In genomic region chr17:86966040-86966439, GRCm38 (mm10) we compare ENCODE assay signal across 28 mouse cellular contexts. TPM values are rescaled to one million over a fixed set of nuclear protein-coding genes. Genes with fewer than 3 reads are reported as not detected.
DNase-seq lines count a peak whose midpoint lies in the region; ATAC-seq and TF ChIP-seq lines count a peak whose summit lies in the region.
"Had no signal": no experiment of that assay in that cellular context is flagged by ENCODE, and none has a peak within 500 bp of the region (broad histone marks: within the 10 kb centered on the region; RNA-seq: fewer than 3 reads in every experiment).

No protein-coding gene starts in this region.

- no peaks in the 10 kb centered on the region for H3K9me3 ChIP-seq in embryonic facial prominence, embryonic 14.5 days (ENCODE audit: control insufficient read depth, low read length)
- H3K9me3 ChIP-seq in embryonic facial prominence, embryonic 10.5 days = no peaks in the 10 kb centered on the region
- H3K9me3 ChIP-seq in heart, embryonic 15.5 days (replicated peaks) = no peaks in the 10 kb centered on the region
- no peaks in the 10 kb centered on the region for H3K9me3 ChIP-seq in hindbrain, postnatal 0 days (ENCODE audit: low read length)
- H3K9me3 ChIP-seq in hindbrain, embryonic 14.5 days (ENCODE audit: control insufficient read depth, low read length) = no peaks in the 10 kb centered on the region
- no peaks in the 10 kb centered on the region for H3K9me3 ChIP-seq in midbrain, postnatal 0 days (ENCODE audit: low read length)
- H3K9me3 ChIP-seq in midbrain, embryonic 11.5 days (ENCODE audit: control insufficient read depth, low read length) = no peaks in the 10 kb centered on the region
- H3K9me3 ChIP-seq: embryonic facial prominence, embryonic 12.5 days; forebrain, embryonic 12.5 days; heart, embryonic 12.5 days; hindbrain, embryonic 12.5 days had no signal

- H3K4me3 ChIP-seq in embryonic facial prominence, embryonic 14.5 days (ENCODE audit: low read depth, low read length) = no peak overlapping the region
- H3K4me3 ChIP-seq in embryonic facial prominence, embryonic 10.5 days = no peak overlapping the region
- no peak overlapping the region for H3K4me3 ChIP-seq in heart, embryonic 15.5 days
- no peak overlapping the region for H3K4me3 ChIP-seq in heart, adult 2 months
- no peak overlapping the region for H3K4me3 ChIP-seq in hindbrain, postnatal 0 days (ENCODE audit: low read length)
- H3K4me3 ChIP-seq in hindbrain, embryonic 14.5 days (replicated peaks; ENCODE audit: low read length) = no peak overlapping the region
- H3K4me3 ChIP-seq in midbrain, postnatal 0 days (ENCODE audit: low read depth, low read length) = no peak overlapping the region
- no peak overlapping the region for H3K4me3 ChIP-seq in midbrain, embryonic 11.5 days (ENCODE audit: low read depth, low read length)
- H3K4me3 ChIP-seq: embryonic facial prominence, embryonic 12.5 days; forebrain, embryonic 12.5 days; hindbrain, embryonic 12.5 days had no signal

- H3K27me3 ChIP-seq in embryonic facial prominence, embryonic 14.5 days (replicated peaks; ENCODE audit: control insufficient read depth, insufficient read depth, low read length) = no peaks in the 10 kb centered on the region
- no peaks in the 10 kb centered on the region; the same call in 1 of the 2 replicates for H3K27me3 ChIP-seq in embryonic facial prominence, embryonic 10.5 days (replicated peaks; ENCODE audit: low read depth, poor library complexity, severe bottlenecking)
- H3K27me3 ChIP-seq in heart, embryonic 15.5 days = no peaks in the 10 kb centered on the region
- H3K27me3 ChIP-seq in heart, adult 2 months (ENCODE audit: control insufficient read depth, insufficient read depth, low read length) = no peaks in the 10 kb centered on the region
- H3K27me3 ChIP-seq in hindbrain, postnatal 0 days (ENCODE audit: insufficient read depth, low read length) = no peaks in the 10 kb centered on the region
- H3K27me3 ChIP-seq in hindbrain, embryonic 14.5 days (ENCODE audit: control insufficient read depth, insufficient read depth, low read length) = no peaks in the 10 kb centered on the region
- no peaks in the 10 kb centered on the region for H3K27me3 ChIP-seq in midbrain, postnatal 0 days (ENCODE audit: insufficient read depth, low read length)
- H3K27me3 ChIP-seq in midbrain, embryonic 11.5 days (ENCODE audit: control insufficient read depth, insufficient read depth, low read length) = no peaks in the 10 kb centered on the region
- H3K27me3 ChIP-seq: embryonic facial prominence, embryonic 12.5 days; forebrain, embryonic 12.5 days; heart, embryonic 12.5 days; hindbrain, embryonic 12.5 days had no signal

- WGBS in embryonic facial prominence, embryonic 14.5 days = 80% methylated on average over 10 of the region's 10 CpGs
- 90% methylated on average over 10 of the region's 10 CpGs for WGBS in embryonic facial prominence, embryonic 10.5 days
- WGBS in heart, embryonic 15.5 days = 68% methylated on average over 10 of the region's 10 CpGs
- 71% methylated on average over 10 of the region's 10 CpGs for WGBS in heart, adult 2 months
- WGBS in hindbrain, postnatal 0 days = 76% methylated on average over 10 of the region's 10 CpGs
- WGBS in hindbrain, embryonic 14.5 days = 83% methylated on average over 10 of the region's 10 CpGs
- WGBS in midbrain, postnatal 0 days = 82% methylated on average over 10 of the region's 10 CpGs
- 86% methylated on average over 10 of the region's 10 CpGs for WGBS in midbrain, embryonic 11.5 days

- intact Hi-C loops in heart, adult 2 months (cut with DNase I) = loop anchor here (10.0 kb wide), 1 partner anchor 479 kb away; the partner anchor contains the start of gene Calm2

- H3K9ac ChIP-seq in embryonic facial prominence, embryonic 14.5 days (ENCODE audit: low read depth, low read length) = no peak overlapping the region
- no peak overlapping the region for H3K9ac ChIP-seq in heart, embryonic 15.5 days
- H3K9ac ChIP-seq in heart, adult 2 months (ENCODE audit: low read depth, low read length) = no peak overlapping the region
- H3K9ac ChIP-seq in hindbrain, postnatal 0 days (replicated peaks; ENCODE audit: low read length) = no peak overlapping the region
- H3K9ac ChIP-seq in hindbrain, embryonic 14.5 days = no peak overlapping the region
- H3K9ac ChIP-seq in midbrain, postnatal 0 days (replicated peaks; ENCODE audit: low read length, poor library complexity, severe bottlenecking) = no peak overlapping the region
- H3K9ac ChIP-seq in midbrain, embryonic 11.5 days (ENCODE audit: low read length) = no peak overlapping the region
- H3K9ac ChIP-seq: embryonic facial prominence, embryonic 12.5 days; forebrain, embryonic 12.5 days; hindbrain, embryonic 12.5 days had no signal

- no peak for ATAC-seq in embryonic facial prominence, embryonic 14.5 days (ENCODE audit: low read depth)
- no peak for ATAC-seq in heart, embryonic 15.5 days (replicated peaks; ENCODE audit: insufficient number of reproducible peaks, insufficient read depth, low FRiP score, low read depth)
- no peak for ATAC-seq in hindbrain, postnatal 0 days
- ATAC-seq in hindbrain, embryonic 14.5 days (ENCODE audit: low FRiP score) = no peak
- no peak for ATAC-seq in midbrain, postnatal 0 days (ENCODE audit: low FRiP score)
- no peak for ATAC-seq in midbrain, embryonic 11.5 days (ENCODE audit: low FRiP score)
- ATAC-seq: CD4-positive, CD25-positive, alpha-beta regulatory T cell, adult 4 months; forebrain, embryonic 16.5 days; inflammation-experienced regulatory T-cells, adult 6 months; intestine, postnatal 0 days had no signal

- TF ChIP-seq POLR2A in heart, adult 2 months (IDR thresholded peaks at IDR 0.05; ENCODE audit: insufficient read depth, low read depth, low read length) = no peak

- H3K4me2 ChIP-seq in embryonic facial prominence, embryonic 14.5 days (ENCODE audit: low read depth, low read length) = peak overlapping the region; percentile 67; the same call in 1 of the 2 replicates
- H3K4me2 ChIP-seq in heart, embryonic 15.5 days = 0 out of 2 replicates have a peak overlapping the region, but pooled peaks have one; percentile 69
- peak overlapping the region; percentile 87 for H3K4me2 ChIP-seq in hindbrain, postnatal 0 days (ENCODE audit: low read depth, low read length)
- H3K4me2 ChIP-seq in hindbrain, embryonic 14.5 days (replicated peaks) = no peak overlapping the region
- H3K4me2 ChIP-seq in midbrain, postnatal 0 days (ENCODE audit: low read depth, low read length, poor library complexity, severe bottlenecking) = peak overlapping the region; percentile 94; the same call in 1 of the 2 replicates
- no peak overlapping the region for H3K4me2 ChIP-seq in midbrain, embryonic 11.5 days
- H3K4me2 ChIP-seq: forebrain, embryonic 12.5 days; hindbrain, embryonic 12.5 days had no signal

- peaks cover 34% of the 10 kb centered on the region for H3K4me1 ChIP-seq in embryonic facial prominence, embryonic 14.5 days (ENCODE audit: control insufficient read depth, insufficient read depth, low read length)
- H3K4me1 ChIP-seq in embryonic facial prominence, embryonic 10.5 days = peaks cover 55% of the 10 kb centered on the region
- peaks cover 74% of the 10 kb centered on the region for H3K4me1 ChIP-seq in heart, embryonic 15.5 days (replicated peaks)
- peaks cover 18% of the 10 kb centered on the region for H3K4me1 ChIP-seq in heart, adult 2 months (ENCODE audit: control insufficient read depth, insufficient read depth, low read length)
- H3K4me1 ChIP-seq in hindbrain, postnatal 0 days (ENCODE audit: insufficient read depth, low read length) = peaks cover 28% of the 10 kb centered on the region
- H3K4me1 ChIP-seq in hindbrain, embryonic 14.5 days (replicated peaks; ENCODE audit: control insufficient read depth, insufficient read depth, low read length) = peaks cover 28% of the 10 kb centered on the region
- peaks cover 13% of the 10 kb centered on the region for H3K4me1 ChIP-seq in midbrain, postnatal 0 days (ENCODE audit: insufficient read depth, low read length)
- peaks cover 16% of the 10 kb centered on the region for H3K4me1 ChIP-seq in midbrain, embryonic 11.5 days (ENCODE audit: control insufficient read depth, insufficient read depth, low read length)

- no peak for TF ChIP-seq EP300 in heart, adult 2 months (IDR thresholded peaks at IDR 0.05; ENCODE audit: insufficient read depth, low read depth, low read length)

- H3K36me3 ChIP-seq in embryonic facial prominence, embryonic 14.5 days (ENCODE audit: control insufficient read depth, insufficient read depth, low read length) = peaks cover 12% of the 10 kb centered on the region
- H3K36me3 ChIP-seq in embryonic facial prominence, embryonic 10.5 days (replicated peaks) = peaks cover 43% of the 10 kb centered on the region
- peaks cover 10% of the 10 kb centered on the region; the same call in 1 of the 2 replicates for H3K36me3 ChIP-seq in heart, embryonic 15.5 days
- H3K36me3 ChIP-seq in heart, adult 2 months (ENCODE audit: control insufficient read depth, insufficient read depth, low read length) = peaks cover 7% of the 10 kb centered on the region; the same call in 1 of the 2 replicates
- H3K36me3 ChIP-seq in hindbrain, postnatal 0 days (ENCODE audit: insufficient read depth, low read length) = no peaks in the 10 kb centered on the region; the same call in 1 of the 2 replicates
- no peaks in the 10 kb centered on the region for H3K36me3 ChIP-seq in hindbrain, embryonic 14.5 days (replicated peaks; ENCODE audit: control insufficient read depth, insufficient read depth)
- H3K36me3 ChIP-seq in midbrain, postnatal 0 days (ENCODE audit: insufficient read depth, low read length) = no peaks in the 10 kb centered on the region; the same call in 1 of the 2 replicates
- no peaks in the 10 kb centered on the region for H3K36me3 ChIP-seq in midbrain, embryonic 11.5 days (ENCODE audit: control insufficient read depth, insufficient read depth, low read length)
- H3K36me3 ChIP-seq: G1E; hindbrain, embryonic 12.5 days had no signal

- DNase-seq in embryonic facial prominence, embryonic 14.5 days (ENCODE audit: low spot score) = no peak
- DNase-seq in embryonic facial prominence, embryonic 10.5 days (ENCODE audit: low spot score) = no peak
- no peak for DNase-seq in heart, adult 2 months
- DNase-seq in hindbrain, postnatal 0 days (ENCODE audit: low spot score) = no peak
- no peak for DNase-seq in hindbrain, embryonic 14.5 days (ENCODE audit: low spot score)
- DNase-seq in midbrain, postnatal 0 days (ENCODE audit: low spot score) = no peak
- no peak for DNase-seq in midbrain, embryonic 11.5 days (ENCODE audit: low spot score, missing footprints)
- DNase-seq: adrenal gland, adult 8-10 months; adrenal gland, postnatal 36 days; B cell, adult 2 months; cerebellum, adult 2 months; cerebellum, postnatal 10 days; embryo, embryonic 11 days; gastrocnemius, postnatal 25 days; heart, postnatal 14 days had no signal

- no peak overlapping the region for H3K27ac ChIP-seq in embryonic facial prominence, embryonic 14.5 days (replicated peaks; ENCODE audit: low read depth, low read length)
- no peak overlapping the region for H3K27ac ChIP-seq in embryonic facial prominence, embryonic 10.5 days (replicated peaks)
- H3K27ac ChIP-seq in heart, embryonic 15.5 days = no peak overlapping the region
- no peak overlapping the region for H3K27ac ChIP-seq in heart, adult 2 months
- no peak overlapping the region for H3K27ac ChIP-seq in hindbrain, postnatal 0 days
- no peak overlapping the region for H3K27ac ChIP-seq in hindbrain, embryonic 14.5 days
- no peak overlapping the region for H3K27ac ChIP-seq in midbrain, postnatal 0 days (ENCODE audit: low read depth, low read length)
- H3K27ac ChIP-seq in midbrain, embryonic 11.5 days (ENCODE audit: low read depth, low read length) = no peak overlapping the region
- H3K27ac ChIP-seq: forebrain, embryonic 12.5 days; hindbrain, embryonic 12.5 days had no signal

- TF ChIP-seq CTCF in heart, adult 2 months (IDR thresholded peaks at IDR 0.05) = no peak
- no peak for TF ChIP-seq CTCF in hindbrain, postnatal 0 days (IDR thresholded peaks at IDR 0.05; ENCODE audit: low read depth)
- TF ChIP-seq CTCF in midbrain, postnatal 0 days (IDR thresholded peaks at IDR 0.05) = no peak; the same call in 1 of the 2 replicates

- H3K79me2 ChIP-seq in heart, adult 2 months (replicated peaks; ENCODE audit: control insufficient read depth, insufficient read depth, low read length) = peaks cover 2% of the 10 kb centered on the region

RNA-seq across cellular contexts. Expression of gene Rhoq, which starts 3.2 kb away (rescaled TPM):
- polyA plus RNA-seq in embryonic facial prominence, embryonic 14.5 days (2014; fragmentation: Nextera tagmentation; extraction: Ambion mirVana) = 36.9 and 37.8 TPM in 2 replicates
- polyA plus RNA-seq in embryonic facial prominence, embryonic 10.5 days (2016; fragmentation: Nextera tagmentation; extraction: Ambion mirVana) = 11.9 and 13.1 TPM in 2 replicates
- 19.8 and 20.9 TPM in 2 replicates for polyA plus RNA-seq in heart, embryonic 15.5 days (2015; fragmentation: Nextera tagmentation; extraction: Ambion mirVana)
- total RNA-seq in heart, adult 2 months (2021) = 100 to 1,000 TPM; 119 to 138 TPM
- polyA plus RNA-seq in heart, adult 2 months (2012; rRNA removed) = 70.7 and 118 TPM in 2 replicates
- 24.1 and 51.7 TPM in 2 replicates for total RNA-seq in hindbrain, postnatal 0 days (2014; rRNA removed)
- polyA plus RNA-seq in hindbrain, postnatal 0 days (2015; fragmentation: Nextera tagmentation; extraction: Ambion mirVana) = 5.9 and 6.7 TPM in 2 replicates
- polyA plus RNA-seq in hindbrain, embryonic 14.5 days (2014; fragmentation: Nextera tagmentation; extraction: Ambion mirVana) = 10.7 and 11.5 TPM in 2 replicates
- 23.1 and 26.3 TPM in 2 replicates for total RNA-seq in midbrain, postnatal 0 days (2014; rRNA removed)
- 4.3 and 5.1 TPM in 2 replicates for polyA plus RNA-seq in midbrain, postnatal 0 days (2015; fragmentation: Nextera tagmentation; extraction: Ambion mirVana)
- 11.8 and 12.3 TPM in 2 replicates for polyA plus RNA-seq in midbrain, embryonic 11.5 days (2014; fragmentation: Nextera tagmentation; extraction: Ambion mirVana)

RNA-seq across cellular contexts. Expression of gene Atp6v1e2, which starts 18.3 kb away (rescaled TPM):
- not detected in 2 replicates for polyA plus RNA-seq in embryonic facial prominence, embryonic 14.5 days (2014; fragmentation: Nextera tagmentation; extraction: Ambion mirVana)
- not detected in 2 replicates for polyA plus RNA-seq in embryonic facial prominence, embryonic 10.5 days (2016; fragmentation: Nextera tagmentation; extraction: Ambion mirVana)
- 0.13 TPM in 1 of 2 replicates, not detected in the other for polyA plus RNA-seq in heart, embryonic 15.5 days (2015; fragmentation: Nextera tagmentation; extraction: Ambion mirVana)
- not detected for total RNA-seq in heart, adult 2 months (2021)
- polyA plus RNA-seq in heart, adult 2 months (2012; rRNA removed) = not detected in 2 replicates
- total RNA-seq in hindbrain, postnatal 0 days (2014; rRNA removed) = not detected in 2 replicates
- polyA plus RNA-seq in hindbrain, postnatal 0 days (2015; fragmentation: Nextera tagmentation; extraction: Ambion mirVana) = 0.24 TPM in 1 of 2 replicates, not detected in the other
- polyA plus RNA-seq in hindbrain, embryonic 14.5 days (2014; fragmentation: Nextera tagmentation; extraction: Ambion mirVana) = not detected in 2 replicates
- total RNA-seq in midbrain, postnatal 0 days (2014; rRNA removed) = not detected in 2 replicates
- 0.33 TPM in 1 of 2 replicates, not detected in the other for polyA plus RNA-seq in midbrain, postnatal 0 days (2015; fragmentation: Nextera tagmentation; extraction: Ambion mirVana)
- 0.14 TPM in 1 of 2 replicates, not detected in the other for polyA plus RNA-seq in midbrain, embryonic 11.5 days (2014; fragmentation: Nextera tagmentation; extraction: Ambion mirVana)
- total RNA-seq: adrenal gland, adult 8-10 months; adrenal gland, postnatal 36 days; common myeloid progenitor, adult 5-6 weeks; G1E; gastrocnemius, postnatal 25 days; granulocyte monocyte progenitor cell, adult 5-6 weeks; heart, postnatal 14 days had no signal
- polyA plus RNA-seq: CD4-positive, CD25-positive, alpha-beta regulatory T cell, adult 4 months; cerebellum, adult 2 months; embryonic facial prominence, embryonic 12.5 days; forebrain, embryonic 12.5 days; forebrain, embryonic 16.5 days; G1E; heart, embryonic 12.5 days; hindbrain, embryonic 12.5 days; inflammation-experienced regulatory T-cells, adult 6 months; intestine, postnatal 0 days had no signal

RNA-seq across cellular contexts. Expression of gene Tmem247, which starts 48.9 kb away (rescaled TPM):
- polyA plus RNA-seq in embryonic facial prominence, embryonic 14.5 days (2014; fragmentation: Nextera tagmentation; extraction: Ambion mirVana) = not detected in 2 replicates
- polyA plus RNA-seq in embryonic facial prominence, embryonic 10.5 days (2016; fragmentation: Nextera tagmentation; extraction: Ambion mirVana) = not detected in 2 replicates
- polyA plus RNA-seq in heart, embryonic 15.5 days (2015; fragmentation: Nextera tagmentation; extraction: Ambion mirVana) = not detected in 2 replicates
- not detected for total RNA-seq in heart, adult 2 months (2021)
- 0.26 TPM in 1 of 2 replicates, not detected in the other for polyA plus RNA-seq in heart, adult 2 months (2012; rRNA removed)
- total RNA-seq in hindbrain, postnatal 0 days (2014; rRNA removed) = not detected in 2 replicates
- polyA plus RNA-seq in hindbrain, postnatal 0 days (2015; fragmentation: Nextera tagmentation; extraction: Ambion mirVana) = not detected in 2 replicates
- not detected in 2 replicates for polyA plus RNA-seq in hindbrain, embryonic 14.5 days (2014; fragmentation: Nextera tagmentation; extraction: Ambion mirVana)
- not detected in 2 replicates for total RNA-seq in midbrain, postnatal 0 days (2014; rRNA removed)
- polyA plus RNA-seq in midbrain, postnatal 0 days (2015; fragmentation: Nextera tagmentation; extraction: Ambion mirVana) = not detected in 2 replicates
- not detected in 2 replicates for polyA plus RNA-seq in midbrain, embryonic 11.5 days (2014; fragmentation: Nextera tagmentation; extraction: Ambion mirVana)
- total RNA-seq: adrenal gland, adult 8-10 months; adrenal gland, postnatal 36 days; common myeloid progenitor, adult 5-6 weeks; G1E; gastrocnemius, postnatal 25 days; granulocyte monocyte progenitor cell, adult 5-6 weeks; heart, postnatal 14 days had no signal
- polyA plus RNA-seq: CD4-positive, CD25-positive, alpha-beta regulatory T cell, adult 4 months; cerebellum, adult 2 months; embryonic facial prominence, embryonic 12.5 days; forebrain, embryonic 12.5 days; forebrain, embryonic 16.5 days; frontal cortex, adult 2 months; G1E; heart, embryonic 12.5 days; hindbrain, embryonic 12.5 days; inflammation-experienced regulatory T-cells, adult 6 months; intestine, postnatal 0 days had no signal

RNA-seq across cellular contexts. Expression of gene Pigf, which starts 59.2 kb away (rescaled TPM):
- polyA plus RNA-seq in embryonic facial prominence, embryonic 14.5 days (2014; fragmentation: Nextera tagmentation; extraction: Ambion mirVana) = 25.3 and 26.0 TPM in 2 replicates
- polyA plus RNA-seq in embryonic facial prominence, embryonic 10.5 days (2016; fragmentation: Nextera tagmentation; extraction: Ambion mirVana) = 42.4 and 45.1 TPM in 2 replicates
- 15.1 and 15.4 TPM in 2 replicates for polyA plus RNA-seq in heart, embryonic 15.5 days (2015; fragmentation: Nextera tagmentation; extraction: Ambion mirVana)
- 1 to 10 TPM; 3.4 to 5.2 TPM for total RNA-seq in heart, adult 2 months (2021)
- 2.4 and 4.0 TPM in 2 replicates for polyA plus RNA-seq in heart, adult 2 months (2012; rRNA removed)
- total RNA-seq in hindbrain, postnatal 0 days (2014; rRNA removed) = 12.8 and 15.7 TPM in 2 replicates
- polyA plus RNA-seq in hindbrain, postnatal 0 days (2015; fragmentation: Nextera tagmentation; extraction: Ambion mirVana) = 31.3 and 33.3 TPM in 2 replicates
- 35.4 and 35.5 TPM in 2 replicates for polyA plus RNA-seq in hindbrain, embryonic 14.5 days (2014; fragmentation: Nextera tagmentation; extraction: Ambion mirVana)
- 21.6 and 22.0 TPM in 2 replicates for total RNA-seq in midbrain, postnatal 0 days (2014; rRNA removed)
- 29.4 and 31.3 TPM in 2 replicates for polyA plus RNA-seq in midbrain, postnatal 0 days (2015; fragmentation: Nextera tagmentation; extraction: Ambion mirVana)
- polyA plus RNA-seq in midbrain, embryonic 11.5 days (2014; fragmentation: Nextera tagmentation; extraction: Ambion mirVana) = 48.5 and 50.2 TPM in 2 replicates

RNA-seq across cellular contexts. Expression of gene Cript, which starts 59.3 kb away (rescaled TPM):
- 111 and 118 TPM in 2 replicates for polyA plus RNA-seq in embryonic facial prominence, embryonic 14.5 days (2014; fragmentation: Nextera tagmentation; extraction: Ambion mirVana)
- 147 and 155 TPM in 2 replicates for polyA plus RNA-seq in embryonic facial prominence, embryonic 10.5 days (2016; fragmentation: Nextera tagmentation; extraction: Ambion mirVana)
- 101 and 109 TPM in 2 replicates for polyA plus RNA-seq in heart, embryonic 15.5 days (2015; fragmentation: Nextera tagmentation; extraction: Ambion mirVana)
- 10 to 100 TPM; 43.5 to 43.7 TPM for total RNA-seq in heart, adult 2 months (2021)
- polyA plus RNA-seq in heart, adult 2 months (2012; rRNA removed) = 15.3 and 32.2 TPM in 2 replicates
- total RNA-seq in hindbrain, postnatal 0 days (2014; rRNA removed) = 37.3 and 53.7 TPM in 2 replicates
- 184 and 186 TPM in 2 replicates for polyA plus RNA-seq in hindbrain, postnatal 0 days (2015; fragmentation: Nextera tagmentation; extraction: Ambion mirVana)
- 204 and 219 TPM in 2 replicates for polyA plus RNA-seq in hindbrain, embryonic 14.5 days (2014; fragmentation: Nextera tagmentation; extraction: Ambion mirVana)
- total RNA-seq in midbrain, postnatal 0 days (2014; rRNA removed) = 51.4 and 51.6 TPM in 2 replicates
- polyA plus RNA-seq in midbrain, postnatal 0 days (2015; fragmentation: Nextera tagmentation; extraction: Ambion mirVana) = 194 and 199 TPM in 2 replicates
- 211 and 229 TPM in 2 replicates for polyA plus RNA-seq in midbrain, embryonic 11.5 days (2014; fragmentation: Nextera tagmentation; extraction: Ambion mirVana)

Comparison
In these comparisons a context has a peak if more than half of its experiments do, and no peak if none do; other contexts are left out.
1. H3K4me2 ChIP-seq: peak in embryonic facial prominence, embryonic 14.5 days (single experiment), heart, embryonic 15.5 days (single experiment), hindbrain, postnatal 0 days (single experiment) and midbrain, postnatal 0 days (single experiment); none in hindbrain, embryonic 14.5 days (single experiment) and midbrain, embryonic 11.5 days (single experiment).